Mouse (Mus musculus) thymus, postnatal 10 days (tissue): ENCODE measurements around the gene Dguok.

Experiments used
- DNase-seq, 2 experiments: peaks; one replicate each; pipeline ENCODE4 v3.0.0; 2021; ENCODE audit warnings: low spot score in 2 of 2

Dguok gene

DNA sequence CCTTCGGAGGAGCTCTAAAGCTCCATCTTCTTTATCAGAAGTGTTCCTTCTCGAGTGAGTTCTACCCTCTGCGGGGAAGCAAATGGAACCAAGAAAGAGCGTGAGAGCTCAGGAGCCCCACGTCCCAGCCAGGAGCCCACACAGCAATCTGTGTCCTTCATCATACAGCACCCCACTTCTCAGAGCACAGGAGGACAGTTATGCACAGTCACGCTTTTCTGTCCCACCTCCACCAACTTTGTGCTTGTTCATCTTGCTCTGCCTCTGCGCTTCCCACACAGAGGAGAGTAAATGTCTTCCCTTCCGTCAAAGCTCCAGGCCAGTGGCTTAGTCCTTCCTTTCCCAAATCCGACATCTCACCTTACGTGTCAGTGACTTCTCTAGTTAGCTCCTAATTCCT is 7.7 kb downstream of the Dguok start:
- no peak for DNase-seq

DNA sequence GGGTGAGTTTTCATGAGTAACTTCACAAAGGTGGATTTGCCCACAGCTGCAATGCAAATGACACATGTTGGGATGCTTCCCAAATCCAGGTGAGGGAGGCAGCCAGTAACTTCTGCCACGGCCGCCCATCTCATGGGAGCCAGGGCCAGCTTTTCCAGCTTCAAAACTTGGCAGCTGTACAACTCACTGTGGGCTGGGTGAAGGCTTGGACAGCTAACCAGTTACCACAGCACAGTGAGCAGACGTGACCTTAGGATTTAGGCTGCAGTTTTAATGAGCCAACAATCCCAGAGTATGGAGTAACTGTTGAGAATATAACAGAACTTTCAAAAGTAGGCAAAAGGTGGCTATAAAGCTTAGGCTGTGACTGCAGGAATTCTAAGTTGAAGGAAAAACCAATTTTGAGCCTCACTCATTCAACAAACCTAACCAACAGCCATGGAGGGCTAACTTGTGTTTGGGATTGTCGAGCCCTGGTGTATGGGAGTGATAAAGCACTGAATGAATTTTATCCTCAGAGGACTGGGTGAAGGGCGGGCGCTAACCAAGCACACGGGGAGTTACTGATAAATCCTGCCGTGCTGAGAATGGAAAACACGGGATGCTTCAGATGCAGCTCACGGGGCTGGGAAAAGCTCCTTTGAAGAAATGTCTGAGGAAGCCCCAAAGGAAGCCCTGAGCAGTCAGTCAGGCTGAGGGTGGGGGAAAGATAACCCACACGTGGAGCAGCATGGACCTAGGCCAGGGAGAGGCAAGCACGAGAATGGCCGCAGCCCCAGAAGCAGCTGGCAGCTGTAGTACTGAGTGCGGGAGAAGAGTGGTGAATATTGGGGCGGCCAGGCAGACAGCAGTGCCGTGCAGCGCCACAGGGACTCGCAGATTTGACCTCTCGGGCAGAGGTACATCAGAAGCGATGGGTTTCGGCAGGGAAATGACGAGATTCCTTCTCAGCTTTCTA is 9.7 kb downstream of the Dguok start:
- no peak for DNase-seq

DNA sequence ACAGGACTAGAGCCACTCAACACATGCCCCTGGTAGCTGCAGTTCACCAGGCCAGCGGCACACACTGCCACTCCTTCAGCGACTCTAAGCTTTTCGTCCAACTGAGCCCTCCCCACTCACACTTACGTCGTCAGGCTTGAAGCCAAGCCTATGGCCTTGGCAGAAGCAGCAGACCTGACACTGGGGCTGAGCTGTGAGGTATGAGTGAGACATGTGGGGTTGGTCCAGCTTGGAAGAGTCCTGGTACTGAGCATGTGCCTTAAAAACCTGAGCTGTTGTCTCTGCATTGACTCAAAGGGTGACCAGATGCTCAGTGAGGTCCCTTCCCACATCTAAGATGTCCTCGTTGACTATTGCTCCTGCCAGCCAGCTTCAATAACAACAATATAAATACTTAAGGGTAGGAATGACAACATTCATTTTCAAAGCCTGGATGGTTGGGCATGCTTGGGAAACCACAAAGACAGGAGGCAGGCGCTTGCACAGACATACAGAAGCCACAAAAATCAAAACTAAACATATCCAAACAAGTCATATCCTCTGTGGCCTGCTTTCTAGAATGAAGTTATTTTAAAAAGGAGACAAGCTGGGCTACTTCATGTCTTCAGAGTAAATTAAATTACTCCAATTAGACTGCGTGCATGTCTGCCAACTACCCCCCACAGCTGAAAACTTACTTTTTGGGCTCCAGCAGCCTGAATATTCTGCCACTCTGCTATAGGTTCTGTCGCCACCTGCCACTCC is 10.6 kb downstream of the Dguok start:
- no peak for DNase-seq

DNA sequence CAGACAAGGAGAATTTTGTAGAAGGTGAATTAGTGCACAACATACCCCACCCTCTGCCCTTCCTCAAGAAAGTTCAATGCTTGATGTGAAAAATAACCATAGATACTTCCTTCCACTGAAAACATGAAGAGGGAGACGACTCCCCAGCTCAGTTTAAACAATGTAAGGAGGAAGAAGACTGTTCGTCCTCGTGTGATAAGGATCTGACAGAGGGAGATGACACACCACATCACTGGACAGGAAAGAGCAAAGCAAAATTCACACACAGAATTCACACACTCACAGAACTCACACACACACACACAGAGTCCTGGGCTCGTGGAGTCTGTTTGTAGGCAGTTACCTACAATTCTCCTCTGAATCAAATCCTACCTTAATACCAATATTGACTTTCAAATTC is 16.1 kb downstream of the Dguok start:
- DNase-seq, result no peak

DNA sequence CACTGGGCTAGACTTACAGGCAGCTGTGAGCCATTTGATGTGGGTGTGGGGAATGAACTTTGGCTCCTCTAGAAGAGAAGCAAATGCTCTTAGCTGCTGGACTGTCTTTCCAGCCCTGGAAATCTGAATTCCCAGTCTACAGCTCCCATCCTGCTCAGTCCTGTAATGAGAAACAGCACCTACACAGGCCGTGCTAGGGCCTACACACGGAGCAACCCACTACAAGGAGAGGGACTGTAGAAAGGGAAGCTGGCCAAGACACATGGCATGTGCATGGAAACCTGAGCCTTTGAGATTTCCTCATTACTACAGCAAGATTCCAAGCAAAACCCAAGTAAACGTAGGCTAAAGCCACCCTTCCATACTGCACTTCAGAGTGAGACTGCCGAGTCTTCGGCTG is 18.6 kb downstream of the Dguok start:
- no peak for DNase-seq

DNA sequence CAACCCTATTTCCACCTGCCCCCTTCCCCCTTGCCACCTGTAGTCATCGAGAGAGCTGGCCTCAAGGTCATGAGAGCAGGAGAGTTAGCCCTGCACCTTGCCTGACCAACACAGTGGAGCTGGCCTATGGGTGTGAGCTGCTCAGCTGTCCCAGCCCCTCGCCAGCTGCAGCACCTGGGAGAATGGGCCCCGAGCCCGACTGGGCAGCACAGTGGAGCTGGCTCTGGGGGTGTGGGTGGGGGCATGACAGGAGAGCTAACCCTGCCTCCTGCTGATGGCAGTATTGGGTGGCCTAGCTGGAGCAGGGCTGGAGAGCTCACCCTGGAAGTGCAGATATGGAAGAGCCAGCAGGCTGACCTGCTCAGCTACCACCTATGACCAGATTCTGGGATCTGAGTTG is 19.5 kb downstream of the Dguok start:
- DNase-seq, result no peak

DNA sequence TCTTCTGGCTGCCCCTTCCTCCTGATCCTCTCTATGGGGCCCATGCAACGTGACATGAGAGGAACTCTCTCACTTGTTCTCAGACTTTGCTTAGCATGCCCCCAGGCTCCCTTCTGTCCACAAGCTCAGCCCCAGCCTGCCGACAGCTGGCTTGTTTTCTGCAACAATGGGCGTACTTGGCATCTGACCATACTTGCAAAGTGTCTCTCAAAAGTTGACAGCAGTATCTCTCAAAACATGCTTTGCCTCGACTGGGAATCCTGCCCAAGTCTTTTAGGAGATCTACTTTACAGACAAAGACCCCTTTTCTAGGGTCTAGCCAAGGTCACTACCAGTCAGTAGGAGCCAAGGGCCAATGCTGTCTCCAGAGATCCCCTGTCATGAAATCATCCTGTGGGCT is 20.9 kb downstream of the Dguok start:
- no peak for DNase-seq

DNA sequence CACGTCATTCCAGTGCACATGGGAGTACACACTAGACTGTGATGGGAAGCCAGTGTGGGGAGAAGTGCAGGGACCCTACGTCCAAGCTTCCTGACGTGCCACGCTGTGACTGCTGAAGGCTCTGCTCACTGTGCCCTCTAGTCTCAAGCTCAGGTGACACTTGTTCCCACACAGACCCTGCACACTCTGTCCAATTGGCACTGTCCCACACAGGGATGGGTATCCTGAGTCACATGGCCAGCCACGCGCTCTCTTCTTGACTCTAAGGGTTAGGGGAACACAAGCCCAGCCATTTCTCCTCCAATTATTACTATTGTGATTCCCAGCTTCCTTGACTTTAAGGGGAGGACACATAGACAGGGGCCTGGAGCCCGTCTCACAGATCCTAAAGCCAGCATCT is 23.0 kb downstream of the Dguok start:
- no peak for DNase-seq

DNA sequence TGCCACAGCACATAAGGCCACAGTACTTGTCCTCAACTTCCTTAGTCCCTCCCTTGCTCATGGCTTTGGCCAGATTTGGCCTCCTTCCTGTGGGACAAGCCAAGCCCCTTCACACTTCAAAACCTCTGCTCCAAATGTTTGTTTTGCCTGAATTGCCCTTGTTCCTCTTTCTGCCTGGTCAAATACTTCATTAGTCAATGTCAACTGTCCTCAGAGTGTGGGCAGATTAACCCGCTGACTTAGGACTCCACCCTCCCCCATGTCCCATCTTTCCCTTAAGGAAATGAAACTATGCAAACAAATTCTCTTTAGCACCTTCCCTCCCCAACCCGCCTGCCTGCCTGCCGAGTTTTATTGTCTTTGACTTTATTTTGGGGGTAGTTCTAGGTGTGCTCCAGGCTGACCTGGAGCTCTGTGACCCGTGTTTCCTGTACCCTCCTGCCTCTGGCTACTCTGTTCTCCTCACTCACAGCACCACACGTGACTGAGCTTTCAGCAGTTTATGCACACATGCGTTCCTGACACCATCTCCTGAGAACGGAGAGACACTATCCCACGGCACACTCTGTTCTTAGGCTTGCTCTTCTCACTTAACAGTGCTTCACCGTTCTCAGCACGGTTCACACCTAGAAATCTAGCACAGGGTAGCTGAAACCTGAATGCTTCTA is 24.2 kb downstream of the Dguok start:
- DNase-seq, result no peak

DNA sequence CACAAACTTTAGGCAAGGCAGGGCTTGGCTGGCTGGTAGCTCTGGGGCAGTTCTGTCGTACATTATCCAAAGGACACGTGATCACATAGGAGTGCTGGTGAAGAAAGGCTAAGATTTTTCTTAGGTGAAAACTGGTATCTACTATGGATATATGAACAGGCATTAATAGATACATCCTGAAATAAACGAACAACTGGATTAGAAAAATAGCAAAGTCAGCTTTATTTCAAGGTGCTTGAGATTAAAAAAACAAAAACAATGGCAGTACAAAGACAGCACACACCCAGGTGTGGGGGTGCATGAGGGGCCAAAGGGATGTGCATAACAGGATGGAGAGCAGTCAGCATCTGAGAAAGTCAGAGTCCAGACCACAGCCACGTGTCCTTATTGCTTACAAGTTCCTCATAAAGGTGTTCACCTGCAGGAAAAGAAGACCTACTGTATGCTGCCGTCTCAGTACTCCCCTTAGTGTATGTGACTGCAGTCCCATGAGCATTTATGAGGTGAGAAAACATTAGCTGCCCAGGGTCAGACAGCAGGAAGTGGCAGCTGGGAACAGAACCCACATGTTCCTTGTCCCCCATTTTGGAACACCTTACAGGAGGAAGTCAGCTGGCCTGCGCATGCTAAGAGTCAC is 26.6 kb downstream of the Dguok start:
- DNase-seq, result no peak

DNA sequence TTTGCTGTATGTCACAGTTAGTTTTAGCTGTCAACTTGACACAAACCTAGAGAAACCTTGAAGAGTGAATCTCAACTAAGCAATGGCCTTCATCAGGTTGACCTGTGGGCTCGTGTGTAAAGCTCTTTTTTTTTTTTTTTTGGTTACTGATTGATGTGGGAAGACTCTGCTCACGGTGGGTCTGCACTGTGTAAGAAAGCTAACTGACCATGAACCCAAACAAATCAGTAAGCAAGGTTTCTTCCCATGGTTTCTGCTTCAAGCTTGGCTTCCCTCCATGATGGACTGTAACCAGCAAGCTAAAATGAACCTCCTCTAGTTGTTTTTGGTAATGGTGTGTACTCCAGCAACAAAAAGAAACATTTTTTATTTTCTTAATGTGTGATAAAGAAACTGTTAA is 27.6 kb downstream of the Dguok start:
- DNase-seq, result no peak

DNA sequence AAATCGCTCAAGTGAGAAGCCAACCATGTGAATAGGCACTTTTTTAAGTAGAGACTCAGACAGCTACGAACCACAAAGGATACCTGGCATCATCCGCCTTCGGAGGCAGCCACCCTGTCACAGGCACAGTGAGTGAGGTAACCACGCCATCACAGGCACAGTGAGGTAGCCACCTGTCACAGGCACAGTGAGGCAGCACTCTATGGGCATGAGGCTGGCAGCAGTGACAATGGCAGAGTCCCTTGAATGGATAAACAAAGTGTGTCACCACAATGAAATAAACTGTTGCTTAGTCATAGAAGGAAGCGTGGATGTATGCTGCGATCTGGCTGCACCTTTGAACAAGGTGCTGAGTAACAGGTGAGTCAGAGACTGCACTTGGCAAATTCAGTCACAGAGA is 28.1 kb downstream of the Dguok start:
- DNase-seq, result no peak

DNA sequence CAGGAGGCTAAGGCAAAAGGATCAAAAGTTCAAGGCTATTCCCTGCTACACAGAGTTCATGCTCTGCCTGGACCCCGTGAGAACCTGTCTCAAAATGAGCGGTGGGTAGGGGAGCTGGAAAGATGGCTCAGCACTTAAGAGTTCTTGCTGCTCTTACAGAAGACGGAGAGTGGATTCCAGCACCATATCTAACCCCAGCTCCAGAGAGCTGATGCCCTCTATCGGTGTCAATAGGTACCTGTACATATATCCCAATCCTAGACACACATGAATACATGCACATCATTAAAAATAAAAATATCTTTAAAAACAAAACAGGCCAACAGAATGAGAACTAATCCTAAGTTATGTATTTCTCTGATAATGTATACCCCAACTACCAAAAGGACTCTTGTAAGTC is 28.6 kb downstream of the Dguok start:
- DNase-seq, result no peak

DNA sequence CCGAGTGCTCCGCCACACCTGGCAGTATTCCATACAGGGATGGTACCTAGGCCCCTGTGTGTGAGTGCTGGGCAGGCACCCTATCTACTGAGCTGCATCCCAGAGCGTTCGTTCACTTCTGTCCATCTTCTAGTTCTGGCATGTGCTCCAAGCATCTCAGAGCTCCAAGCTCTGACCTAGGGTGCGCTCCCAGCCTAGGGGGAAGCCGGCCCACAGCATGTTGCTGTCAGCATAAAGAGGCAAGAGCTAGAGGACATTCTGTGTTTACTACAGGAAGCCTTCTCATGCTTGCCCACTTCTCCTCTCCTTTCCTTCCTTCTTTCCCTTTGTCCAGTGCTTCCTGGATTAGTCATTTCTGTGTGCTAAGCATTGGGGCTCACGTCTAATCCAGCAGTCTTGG is 31.3 kb downstream of the Dguok start:
- DNase-seq, result no peak

DNA sequence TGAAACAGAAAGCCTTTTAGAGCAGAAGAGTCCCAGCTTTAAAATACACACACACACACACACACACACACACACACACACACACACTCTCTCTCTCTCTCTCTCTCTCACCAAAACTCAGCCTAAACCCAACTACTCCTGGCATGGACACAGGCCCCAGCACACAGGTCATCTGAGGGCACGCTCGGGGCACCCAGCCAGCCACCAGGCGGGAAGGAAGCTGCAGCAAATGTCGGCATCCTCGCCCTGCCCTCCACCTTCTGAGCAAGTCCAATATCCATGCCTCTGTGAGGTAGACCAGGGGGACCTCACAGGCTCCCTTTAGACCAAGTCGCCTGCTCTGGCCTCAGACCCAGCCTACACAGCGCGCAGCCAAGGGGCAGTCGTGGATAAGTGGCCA is 33.5 kb downstream of the Dguok start:
- no peak for DNase-seq

DNA sequence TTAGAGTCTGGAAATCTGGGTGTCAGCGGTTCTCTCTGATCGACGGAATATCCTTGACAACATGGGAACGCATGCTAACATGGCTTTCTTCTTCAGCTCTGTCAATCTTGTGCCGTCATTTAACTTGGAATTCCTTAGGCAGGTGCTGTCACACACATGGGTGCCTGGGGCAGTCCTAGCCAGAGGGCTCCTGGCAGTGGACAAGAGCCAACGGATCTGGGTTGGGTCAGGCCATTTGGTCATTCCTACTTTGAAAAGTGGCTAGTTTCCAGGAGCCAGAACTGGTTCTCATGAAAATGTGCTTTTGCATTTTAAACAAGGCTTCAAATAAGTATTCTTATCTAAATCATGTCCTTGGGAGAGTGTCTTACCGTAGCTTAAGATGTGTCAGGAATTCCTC is 35.0 kb downstream of the Dguok start:
- DNase-seq, result no peak

DNA sequence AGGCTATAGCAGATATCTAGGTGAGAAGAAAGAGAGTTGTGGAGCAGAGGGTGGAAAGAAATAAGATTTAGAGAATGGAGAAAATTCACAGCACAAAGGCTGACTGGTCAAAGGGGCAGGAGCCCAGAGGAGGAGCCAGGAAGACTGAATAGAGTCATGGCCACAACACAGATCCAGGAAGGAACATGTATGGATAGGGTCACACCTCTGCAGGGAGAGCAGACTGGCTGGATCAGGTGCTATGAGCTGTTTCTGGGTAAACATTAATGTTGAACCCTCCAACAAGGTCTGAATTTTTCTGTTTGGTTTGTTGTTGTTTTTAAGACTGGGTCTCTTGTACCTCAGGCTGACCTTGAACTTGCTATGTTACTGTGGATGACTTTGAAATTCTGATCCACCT is 42.8 kb downstream of the Dguok start:
- no peak for DNase-seq

DNA sequence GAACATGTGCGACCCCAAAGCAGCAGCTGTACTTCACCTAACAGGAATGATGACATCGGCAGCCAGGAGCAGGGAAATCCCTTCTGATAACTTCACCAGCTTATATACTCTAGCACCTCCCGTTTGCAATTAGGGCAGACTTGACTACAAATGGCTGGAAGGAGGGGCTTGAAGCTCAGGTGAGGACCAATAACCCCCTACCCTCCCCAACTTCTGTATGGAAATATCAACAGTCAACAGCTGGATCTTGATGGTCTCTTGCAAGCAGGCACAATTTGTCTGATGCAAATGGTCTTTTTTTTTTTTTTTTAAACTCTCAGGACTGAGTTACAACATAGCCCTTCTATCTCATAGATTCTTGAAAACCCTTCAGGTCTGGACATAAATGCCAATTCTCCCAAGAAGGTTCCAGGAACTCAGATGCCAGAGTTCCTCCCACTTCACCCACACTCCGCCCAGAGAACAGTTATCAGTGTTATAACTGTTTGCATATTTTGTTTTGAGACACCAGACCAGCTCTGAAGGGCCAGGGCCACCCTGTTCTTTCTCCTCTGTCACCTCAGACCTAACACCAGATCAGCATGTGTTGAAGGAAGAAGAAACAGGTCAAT is 47.6 kb downstream of the Dguok start, which contains the start of gene Tet3:
Gene Tet3, minus strand, starts transcription at position 51 of the 611 bp plus-strand sequence.
- no peak for DNase-seq

DNA sequence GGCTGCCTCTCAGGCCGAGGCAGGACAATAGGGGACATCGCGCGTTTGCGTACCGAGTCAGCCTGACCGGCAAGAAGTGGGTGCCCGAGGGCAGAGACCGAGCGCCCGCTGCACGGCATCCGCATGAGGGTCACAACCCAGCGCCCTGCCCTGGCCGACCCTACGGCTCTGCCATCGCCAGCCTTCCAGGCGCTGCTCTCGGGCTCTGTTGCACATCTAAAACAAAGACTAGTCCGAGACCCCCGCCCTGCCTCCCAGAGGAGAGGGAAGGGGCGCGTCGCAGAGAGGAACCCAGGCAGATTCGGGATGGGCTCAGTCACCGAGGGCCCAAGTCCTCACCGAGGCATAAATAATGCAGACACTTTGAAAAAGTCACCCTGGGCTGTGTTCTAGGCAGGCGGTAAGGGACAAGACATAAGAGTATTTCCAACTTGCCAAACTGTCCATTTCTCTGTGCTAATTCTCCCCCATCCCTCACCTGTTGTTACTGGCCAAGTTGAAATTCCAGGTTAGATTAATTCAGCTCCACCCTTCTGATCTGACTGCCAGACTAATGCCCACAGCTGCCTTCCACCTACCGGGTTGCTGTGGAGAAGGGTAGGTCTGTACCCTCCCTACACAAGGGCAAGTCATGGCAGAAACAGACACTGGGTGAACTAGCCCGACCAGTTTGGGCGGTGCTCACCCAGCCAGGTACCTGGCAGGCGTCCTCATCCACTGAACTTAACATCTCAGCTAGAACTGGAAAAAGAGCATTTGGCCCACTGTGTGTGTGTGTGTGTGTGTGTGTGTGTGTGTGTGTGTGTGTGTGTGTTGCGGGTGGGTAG is 49.6 kb downstream of the Dguok start:
- DNase-seq, result no peak

DNA sequence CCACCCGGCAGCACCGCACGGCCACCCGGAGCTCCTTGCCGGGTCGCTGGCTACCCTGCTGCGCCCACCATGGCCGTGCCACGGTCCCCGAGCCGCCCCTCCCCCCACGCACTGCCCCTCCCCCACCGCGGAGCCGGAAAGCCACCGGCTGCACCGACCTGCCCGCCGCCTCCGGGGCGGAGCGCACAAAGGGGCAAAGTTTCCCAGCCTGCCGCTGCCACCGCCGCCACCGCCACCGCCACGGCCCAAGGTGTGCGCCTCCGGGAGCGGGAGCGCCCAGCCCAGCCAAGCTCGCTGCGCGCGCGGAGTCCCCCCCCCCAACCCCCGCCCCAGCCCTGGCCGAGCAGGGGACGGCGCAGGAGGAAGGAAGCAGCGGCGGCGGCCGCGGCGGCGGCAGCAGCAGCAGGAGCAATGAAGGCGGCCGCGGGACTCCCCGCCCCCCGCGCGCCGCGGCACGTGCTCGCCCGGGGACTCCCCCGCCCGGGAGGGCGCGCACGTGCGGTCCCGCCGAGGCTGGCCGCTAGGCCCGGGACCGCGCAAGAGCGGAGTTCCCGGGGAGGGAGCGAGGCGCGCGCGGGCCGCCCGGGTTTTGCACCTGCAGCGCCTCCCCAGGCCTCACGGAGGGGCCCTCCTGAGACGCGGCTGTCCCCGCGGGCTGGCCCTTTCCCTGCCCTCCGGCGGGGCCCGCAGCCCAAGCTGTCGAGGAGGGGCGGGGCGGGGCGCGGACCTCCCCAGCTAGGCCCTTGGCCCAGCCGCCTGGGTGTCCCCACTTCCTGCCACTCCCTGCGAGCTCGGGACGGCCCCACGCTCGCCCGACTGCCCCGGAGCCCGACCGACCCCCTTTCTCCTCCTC is 50.4 kb downstream of the Dguok start:
- DNase-seq, result peak; percentile 71 to 73
